Mouse (Mus musculus) Muller cell, postnatal 12 days (primary cell): Measurements from ENCODE around the gene Dleu7.

Experiments
- DNase-seq: peaks from one replicate; pipeline ENCODE4 v3.0.0-alpha.2; 2015; ENCODE audit errors: inconsistent ontology term

Dleu7 gene

GRCm38 (mm10) chr14:62292488-62293339, at the start of gene Dleu7, which contains the start of gene Rnaseh2b:
Gene Dleu7 (minus strand): TSS chr14:62293047.
Gene Rnaseh2b (plus strand): TSS chr14:62292589.
- peak; percentile 82 for DNase-seq

DNA sequence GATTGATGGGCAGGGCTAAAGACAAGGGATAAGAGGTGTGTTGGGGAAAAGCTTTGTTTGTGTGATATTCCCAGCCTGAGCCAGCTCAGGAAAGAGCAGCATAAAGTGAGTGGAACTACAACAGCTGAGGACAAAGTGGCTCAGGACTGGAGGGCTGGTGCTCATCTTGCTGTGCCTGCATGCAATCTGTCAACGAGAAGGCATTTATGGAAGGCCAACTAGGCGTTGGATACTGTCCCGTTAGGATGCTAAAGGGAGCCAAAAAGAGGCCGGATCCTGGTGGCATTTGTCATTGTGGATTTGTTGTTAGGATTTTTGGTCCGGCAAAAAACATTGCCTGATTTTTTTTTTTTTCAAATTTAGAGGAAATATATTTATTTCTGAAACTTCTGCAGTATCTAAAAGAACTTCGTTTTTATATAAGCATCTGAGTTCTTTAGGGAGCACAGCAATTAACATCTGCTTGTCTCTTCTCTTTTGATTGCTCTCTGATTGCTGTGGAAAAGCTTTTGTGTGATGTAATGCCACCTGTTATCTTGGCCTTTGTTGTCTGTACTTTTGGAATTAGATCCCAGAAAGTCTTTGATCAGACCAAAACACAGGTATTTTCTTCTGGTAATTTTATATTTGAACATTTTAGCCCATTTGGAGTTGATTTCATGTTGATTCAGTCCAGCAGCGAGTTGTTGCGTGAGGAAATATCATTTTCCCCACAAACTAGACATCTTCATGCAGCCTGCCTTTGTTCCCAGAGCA, 49.2 kb upstream of the Dleu7 start:
- DNase-seq, result no peak

DNA sequence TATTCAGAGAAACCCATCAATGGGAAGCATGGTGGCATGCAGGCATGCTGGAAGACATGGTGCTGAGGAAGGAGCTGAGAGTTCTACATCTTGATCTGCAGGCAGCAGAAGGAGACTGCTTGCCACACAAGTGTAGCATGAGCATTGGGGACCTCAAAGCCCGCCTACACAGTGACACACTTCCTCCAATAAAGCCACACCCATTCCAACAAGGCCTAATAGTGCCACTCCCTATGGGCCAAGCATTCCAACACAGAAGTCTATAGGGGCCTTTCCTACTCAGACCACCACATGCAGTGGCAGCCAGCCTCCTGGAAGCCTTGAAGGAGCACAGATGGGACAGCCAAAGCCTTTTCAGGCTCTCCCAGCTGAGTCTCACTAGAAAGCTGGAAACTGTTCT, 46.3 kb upstream of the Dleu7 start:
- no peak for DNase-seq

GRCm38 (mm10) chr14:62333909-62334687, 41.3 kb upstream of the Dleu7 start:
- no peak for DNase-seq

DNA sequence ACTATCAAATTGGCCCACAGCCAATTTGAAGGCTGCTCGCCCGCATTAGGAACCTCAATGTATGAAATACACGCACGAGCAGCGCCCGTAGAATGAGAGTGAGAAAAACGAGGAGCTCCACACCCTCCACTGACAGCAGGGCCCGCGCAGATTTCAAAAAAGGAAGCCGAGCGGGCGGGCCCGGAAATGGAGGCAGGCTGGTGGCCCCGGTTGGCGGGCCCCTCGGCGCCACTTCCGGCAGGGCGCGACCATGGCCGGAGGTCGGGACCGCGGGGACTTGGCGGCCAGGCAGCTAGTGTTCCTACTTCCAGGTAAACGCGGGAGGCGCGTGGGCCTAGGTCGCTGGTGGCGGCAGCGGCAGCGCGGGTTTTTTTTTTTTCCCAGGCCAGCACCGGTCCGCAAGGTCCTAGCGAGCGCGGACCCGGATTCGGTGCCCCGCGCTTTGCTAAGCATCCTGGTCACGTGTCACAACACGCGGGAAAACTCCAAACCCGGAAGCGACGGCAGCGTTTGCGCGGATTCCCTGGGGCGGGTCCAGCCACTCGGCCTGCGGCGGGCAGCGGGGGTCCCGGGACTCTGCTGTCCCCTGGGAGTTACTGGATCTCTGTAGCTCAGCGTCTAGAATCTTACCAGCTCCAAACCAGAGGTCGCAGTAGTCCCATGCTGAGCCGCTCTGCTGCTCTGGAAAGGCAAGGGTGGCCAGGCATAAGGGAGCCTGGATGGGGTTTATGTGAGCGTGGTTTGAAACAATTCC, 39.2 kb upstream of the Dleu7 start:
- peak; percentile 91 for DNase-seq

GRCm38 (mm10) chr14:62331457-62331856, 38.6 kb upstream of the Dleu7 start:
- no peak for DNase-seq

GRCm38 (mm10) chr14:62329631-62330030, 36.8 kb upstream of the Dleu7 start:
- no peak for DNase-seq

GRCm38 (mm10) chr14:62328606-62329005, 35.8 kb upstream of the Dleu7 start:
- no peak for DNase-seq

DNA sequence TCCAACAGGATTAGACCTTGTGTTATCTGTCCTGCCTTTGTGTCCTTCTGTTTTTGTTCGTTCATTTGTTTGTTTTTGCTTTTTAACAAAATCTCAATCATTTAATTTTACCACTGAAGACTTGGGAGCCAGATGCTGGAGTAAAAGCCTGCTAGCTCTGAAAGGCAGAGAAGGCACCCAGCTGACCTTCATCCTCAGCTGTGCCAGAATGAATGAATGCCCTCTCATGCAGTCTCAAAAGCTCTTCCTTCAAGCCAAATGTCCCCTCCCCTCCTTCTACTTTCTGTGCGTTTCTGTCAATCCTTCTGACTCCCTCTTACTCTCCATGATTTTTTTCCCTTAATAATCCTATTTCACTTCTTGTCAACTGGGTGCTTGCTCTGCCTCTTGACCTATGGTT, 34.3 kb upstream of the Dleu7 start:
- DNase-seq, result no peak

DNA sequence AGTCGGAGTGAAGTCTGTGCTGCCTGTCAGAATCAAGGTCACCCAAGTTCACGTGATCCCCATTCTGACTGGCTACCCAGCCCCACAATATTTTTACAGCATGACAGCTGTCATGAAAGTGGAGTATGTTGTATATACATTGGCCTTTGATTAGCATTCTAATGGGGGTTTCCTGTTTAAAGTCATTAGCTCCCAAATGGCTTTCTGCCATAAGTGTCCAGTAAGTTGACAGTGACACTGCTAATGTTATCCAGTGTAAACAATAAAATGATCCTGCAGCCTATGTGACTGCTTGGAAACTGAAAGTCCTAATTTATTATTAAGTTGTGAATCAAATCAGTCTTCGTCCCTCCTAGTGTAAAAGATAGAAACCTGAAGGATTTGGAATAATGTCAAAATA, 33.2 kb upstream of the Dleu7 start:
- no peak for DNase-seq

- DNase-seq, result no peak
These were observed 32.1 kb upstream of the Dleu7 start for GRCm38 (mm10) chr14:62324943-62325342.

DNA sequence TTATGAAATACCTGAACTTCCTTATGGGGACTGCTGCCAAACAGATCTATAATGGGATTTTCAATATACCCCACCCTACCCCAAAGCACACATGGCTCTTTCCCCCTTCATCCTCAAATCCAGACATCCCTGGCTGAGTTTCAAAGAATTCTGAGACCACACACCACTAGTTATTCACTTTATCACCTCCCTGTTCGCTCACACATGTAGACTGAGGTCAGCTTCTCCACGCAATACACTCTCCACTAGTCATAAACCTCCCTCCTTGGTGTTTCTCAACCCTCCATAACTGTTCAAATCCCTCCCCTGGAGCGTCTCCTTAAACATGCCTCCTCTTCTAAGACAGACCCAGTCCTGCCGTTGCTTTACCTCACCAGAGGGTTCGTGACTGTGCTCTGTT, 30.6 kb upstream of the Dleu7 start:
- no peak for DNase-seq

DNA sequence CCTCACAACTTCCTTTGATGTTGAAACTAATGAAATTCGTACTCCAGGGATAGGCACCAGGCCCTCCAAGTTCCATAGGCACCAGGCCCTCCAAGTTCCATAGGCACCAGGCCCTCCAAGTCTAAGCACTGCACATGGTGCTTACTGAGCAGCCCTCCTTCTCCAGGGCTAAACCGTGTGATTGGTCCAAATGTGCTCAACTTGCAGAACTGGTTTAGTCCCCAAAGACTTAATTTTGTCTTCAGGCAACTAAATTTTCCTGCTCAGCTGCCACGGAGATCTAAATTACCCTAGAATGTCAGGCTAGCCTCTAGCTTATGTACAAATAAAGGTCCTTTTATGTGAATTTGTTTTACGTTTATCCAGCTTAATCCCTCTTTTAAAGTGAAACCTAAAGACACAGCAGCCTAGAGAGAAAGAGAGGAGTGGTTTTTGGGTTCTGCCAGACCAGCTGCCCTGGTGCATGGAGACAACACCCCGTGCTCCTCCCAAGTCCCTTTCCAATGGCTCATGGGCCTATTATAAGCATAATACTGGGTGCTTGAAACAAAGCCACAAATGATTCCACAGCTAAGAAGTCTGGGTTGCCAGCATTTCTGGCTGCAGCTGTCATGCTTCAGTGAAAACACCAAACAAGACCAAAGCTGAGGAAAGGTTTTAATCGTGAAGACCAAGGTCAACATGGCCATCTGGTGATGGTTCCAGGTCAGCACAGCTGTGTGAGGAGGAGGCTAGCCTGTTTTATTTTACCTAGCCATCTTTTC, 29.9 kb upstream of the Dleu7 start:
- no peak for DNase-seq

- no peak for DNase-seq
These were observed 18.8 kb upstream of the Dleu7 start for GRCm38 (mm10) chr14:62311672-62312071.

GRCm38 (mm10) chr14:62309026-62309425, 16.2 kb upstream of the Dleu7 start:
- DNase-seq, result no peak

DNA sequence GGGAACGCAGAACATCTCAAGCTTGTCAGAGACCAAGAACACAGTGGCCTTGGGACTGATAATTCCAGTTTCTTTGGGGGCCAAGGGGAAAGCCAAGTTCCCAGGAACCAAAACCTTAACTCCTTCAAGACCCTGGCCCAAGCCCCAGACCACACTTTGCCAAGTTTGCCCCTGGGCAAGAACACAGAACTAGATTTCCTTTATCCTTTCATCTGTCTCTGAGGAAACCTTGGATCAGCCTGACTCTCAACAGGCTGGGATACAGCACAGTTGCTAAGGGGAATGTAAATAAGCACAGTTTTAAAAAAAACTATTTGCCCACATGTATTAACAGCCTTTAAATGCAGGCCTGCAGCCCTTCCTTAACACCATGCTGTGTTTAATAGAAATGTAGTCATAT, 14.7 kb upstream of the Dleu7 start:
- no peak for DNase-seq

DNA sequence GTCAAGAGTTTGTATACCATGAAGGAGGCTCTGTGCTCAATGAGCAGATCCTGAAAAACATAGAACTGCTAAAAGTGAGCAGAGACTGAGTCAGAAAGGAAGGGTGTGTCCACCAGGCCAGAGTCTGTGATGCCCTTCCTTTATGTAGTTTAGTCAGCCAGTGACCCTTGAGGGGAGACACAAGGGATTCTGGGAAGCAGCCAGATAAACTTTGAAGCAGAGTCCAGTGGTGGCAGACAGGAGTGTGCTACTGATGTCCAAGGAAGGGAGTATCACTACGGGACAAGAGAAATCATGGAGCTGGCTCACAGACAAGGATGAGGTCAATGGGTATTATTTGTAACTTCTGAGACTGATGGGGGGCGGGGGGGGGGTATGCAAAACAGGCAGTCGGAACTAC, 7.2 kb upstream of the Dleu7 start:
- peak; percentile 17 for DNase-seq

GRCm38 (mm10) chr14:62298808-62299207, 6.0 kb upstream of the Dleu7 start:
- DNase-seq, result no peak

GRCm38 (mm10) chr14:62292166-62292487, 720 bp downstream of the Dleu7 start:
- DNase-seq, result no peak

- DNase-seq, result no peak
These were observed 1.4 kb downstream of the Dleu7 start for GRCm38 (mm10) chr14:62291406-62291987.
